Mouse (Mus musculus): ENCODE measurements around the gene Cdhr2. TPM values are rescaled to one million over a fixed set of nuclear protein-coding genes. Genes with fewer than 3 reads are reported as not detected.

Gene Cdhr2
- 0.02 and 0.06 TPM in 2 replicates for polyA plus RNA-seq (2012; rRNA removed; ENCODE audit: low replicate concordance)

DNA sequence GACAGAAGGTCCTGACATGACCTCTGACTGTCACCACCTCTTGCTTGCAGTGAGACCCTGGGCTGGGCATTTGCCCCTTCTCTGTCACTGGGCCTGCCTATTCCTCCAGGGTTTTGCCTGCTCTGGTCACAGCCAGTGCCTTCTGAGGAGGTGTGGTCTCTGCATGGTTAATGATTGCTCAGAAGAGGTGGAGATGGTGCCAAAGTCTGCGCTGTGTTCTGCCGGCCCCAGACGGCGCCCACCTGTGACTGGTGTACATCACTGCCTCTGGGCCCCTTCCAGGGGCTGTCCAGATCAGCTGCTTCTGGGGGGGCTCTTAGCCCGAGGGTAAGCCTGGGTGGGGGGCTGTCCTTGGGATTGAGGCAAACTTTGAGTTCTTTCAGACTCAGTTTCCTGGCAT, at the start of gene Cdhr2:
Gene Cdhr2 (plus strand): TSS at position 219 of the 400 bp plus-strand sequence.

GRCm38 (mm10) chr13:54693558-54694347, 7.5 kb upstream of the Cdhr2 start, which contains the start of gene Rnf44:
Gene Rnf44, minus strand, starts transcription at chr13:54693907.

GRCm38 (mm10) chr13:54749864-54750411, 48.7 kb downstream of the Cdhr2 start, which contains the start of gene Gprin1:
Gene Gprin1, minus strand, starts transcription at chr13:54749874.

GRCm38 (mm10) chr13:54766192-54766768, 65.0 kb downstream of the Cdhr2 start, which contains the start of gene Sncb:
Gene Sncb, minus strand, starts transcription at chr13:54766595.

GRCm38 (mm10) chr13:54783698-54784097, 82.4 kb downstream of the Cdhr2 start, which contains the start of gene Eif4e1b:
Gene Eif4e1b, plus strand, starts transcription at chr13:54783998.

Other genes starting within 250 kb of the Cdhr2 start
- 24.4 and 57.3 TPM in 2 replicates for gene Thoc3, start 232.6 kb upstream of the Cdhr2 start, polyA plus RNA-seq (2012; rRNA removed; ENCODE audit: low replicate concordance)
- gene Simc1, start 197.7 kb upstream of the Cdhr2 start, polyA plus RNA-seq (2012; rRNA removed; ENCODE audit: low replicate concordance), result 7.4 and 9.5 TPM in 2 replicates
- gene 4833439L19Rik, start 136.0 kb upstream of the Cdhr2 start, polyA plus RNA-seq (2012; rRNA removed; ENCODE audit: low replicate concordance), result 98.9 and 187 TPM in 2 replicates
- gene Arl10, start 126.4 kb upstream of the Cdhr2 start, polyA plus RNA-seq (2012; rRNA removed; ENCODE audit: low replicate concordance), result 25.5 and 31.3 TPM in 2 replicates
- 4.5 and 8.5 TPM in 2 replicates for gene Nop16, start 111.4 kb upstream of the Cdhr2 start, polyA plus RNA-seq (2012; rRNA removed; ENCODE audit: low replicate concordance)
- gene Higd2a, start 111.3 kb upstream of the Cdhr2 start, polyA plus RNA-seq (2012; rRNA removed; ENCODE audit: low replicate concordance), result 138 and 146 TPM in 2 replicates
- gene Cltb, start 90.1 kb upstream of the Cdhr2 start, polyA plus RNA-seq (2012; rRNA removed; ENCODE audit: low replicate concordance), result 57.0 and 62.0 TPM in 2 replicates
- 18.5 and 27.4 TPM in 2 replicates for gene Faf2, start 79.7 kb upstream of the Cdhr2 start, polyA plus RNA-seq (2012; rRNA removed; ENCODE audit: low replicate concordance)
- 229 and 423 TPM in 2 replicates for gene Rnf44, start 7.6 kb upstream of the Cdhr2 start, polyA plus RNA-seq (2012; rRNA removed; ENCODE audit: low replicate concordance)
- gene Gprin1, start 48.4 kb downstream of the Cdhr2 start, polyA plus RNA-seq (2012; rRNA removed; ENCODE audit: low replicate concordance), result 0.06 and 0.12 TPM in 2 replicates
- gene Sncb, start 65.1 kb downstream of the Cdhr2 start, polyA plus RNA-seq (2012; rRNA removed; ENCODE audit: low replicate concordance), result not detected in 2 replicates
- gene Eif4e1b, start 82.5 kb downstream of the Cdhr2 start, polyA plus RNA-seq (2012; rRNA removed; ENCODE audit: low replicate concordance), result not detected in 2 replicates
- gene Tspan17, start 87.9 kb downstream of the Cdhr2 start, polyA plus RNA-seq (2012; rRNA removed; ENCODE audit: low replicate concordance), result 26.1 and 26.7 TPM in 2 replicates
- 21.5 and 50.7 TPM in 2 replicates for gene Unc5a, start 247.9 kb downstream of the Cdhr2 start, polyA plus RNA-seq (2012; rRNA removed; ENCODE audit: low replicate concordance)

Measured in mammary gland, adult 2 months (tissue).